Comparison of ENCODE assay signal across 8 mouse cellular contexts in the genomic region with DNA sequence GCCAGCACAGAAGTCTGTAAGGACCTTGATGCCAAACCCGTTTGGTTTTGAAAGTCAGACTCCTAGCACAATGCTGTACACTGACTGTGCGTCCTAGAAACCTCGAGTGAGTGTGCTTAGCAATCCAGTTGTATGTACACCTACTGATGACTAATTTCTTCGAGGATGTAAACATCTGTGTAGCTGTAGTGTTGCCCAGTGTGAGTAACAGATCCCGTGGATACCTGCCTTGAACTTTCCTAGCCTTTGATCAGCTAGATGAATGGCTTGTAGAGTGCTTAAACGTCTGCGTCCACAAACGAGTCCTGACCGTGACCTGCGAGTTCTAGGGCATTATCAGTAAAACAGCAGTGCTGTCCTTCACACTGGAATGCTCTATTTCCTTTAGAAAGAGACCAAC. TPM values are rescaled to one million over a fixed set of nuclear protein-coding genes. Genes with fewer than 3 reads are reported as not detected.
A peak's percentile ranks its signal among the peaks of the same experiment; 100 is the strongest.
DNase-seq lines count a peak whose midpoint lies in the region; ATAC-seq and TF ChIP-seq lines count a peak whose summit lies in the region.

No protein-coding gene starts in this region.

- no peaks in the 10 kb centered on the region for H3K27me3 ChIP-seq in lung, embryonic 14.5 days (ENCODE audit: insufficient read depth, low read length)
- H3K27me3 ChIP-seq in embryonic facial prominence, embryonic 12.5 days: no peaks in the 10 kb centered on the region
- no peaks in the 10 kb centered on the region for H3K27me3 ChIP-seq in limb, embryonic 11.5 days (ENCODE audit: control insufficient read depth, insufficient read depth, low read length)
- no peaks in the 10 kb centered on the region for H3K27me3 ChIP-seq in small intestine, adult 2 months (ENCODE audit: control insufficient read depth, insufficient read depth, low read length)
- H3K27me3 ChIP-seq in thymus, adult 2 months (ENCODE audit: control insufficient read depth, insufficient read depth, low read length): no peaks in the 10 kb centered on the region

- H3K9me3 ChIP-seq in lung, embryonic 14.5 days (ENCODE audit: low read depth, low read length): no peaks in the 10 kb centered on the region
- H3K9me3 ChIP-seq in embryonic facial prominence, embryonic 12.5 days: no peaks in the 10 kb centered on the region
- no peaks in the 10 kb centered on the region for H3K9me3 ChIP-seq in limb, embryonic 11.5 days (ENCODE audit: control insufficient read depth, low read length)

- no peak for TF ChIP-seq CTCF in lung, embryonic 14.5 days (IDR thresholded peaks at IDR 0.05; ENCODE audit: low read depth)
- no peak for TF ChIP-seq CTCF in small intestine, adult 2 months (IDR thresholded peaks at IDR 0.05; ENCODE audit: extremely low read depth, insufficient read length, insufficient replicate concordance, low read depth, low read length)
- TF ChIP-seq CTCF in thymus, adult 2 months (IDR thresholded peaks at IDR 0.05; ENCODE audit: borderline replicate concordance, control insufficient read depth, extremely low read depth, insufficient read depth, low read length, poor library complexity): no peak

- H3K27ac ChIP-seq in lung, embryonic 14.5 days (ENCODE audit: low read depth): no peak overlapping the region
- no peak overlapping the region for H3K27ac ChIP-seq in embryonic facial prominence, embryonic 12.5 days
- H3K27ac ChIP-seq in limb, embryonic 11.5 days (replicated peaks; ENCODE audit: low read depth, low read length): no peak overlapping the region
- peak overlapping the region; percentile 45; the same call in 1 of the 2 replicates for H3K27ac ChIP-seq in small intestine, adult 2 months (ENCODE audit: insufficient read depth, low read depth, low read length)
- no peak overlapping the region for H3K27ac ChIP-seq in thymus, adult 2 months (ENCODE audit: control insufficient read depth, insufficient read depth, low read length)

- no peak for TF ChIP-seq POLR2A in small intestine, adult 2 months (IDR thresholded peaks at IDR 0.05; ENCODE audit: low read depth, low read length)
- TF ChIP-seq POLR2A in thymus, adult 2 months (IDR thresholded peaks at IDR 0.05; ENCODE audit: control insufficient read depth, extremely low read depth, insufficient read depth, low read length, poor library complexity): no peak

- H3K9ac ChIP-seq in lung, embryonic 14.5 days: peak overlapping the region; percentile 98
- H3K9ac ChIP-seq in embryonic facial prominence, embryonic 12.5 days: peak overlapping the region; percentile 100
- H3K9ac ChIP-seq in limb, embryonic 11.5 days (ENCODE audit: low read length): peak overlapping the region; percentile 97

- peak overlapping the region; percentile 97 for H3K4me3 ChIP-seq in lung, embryonic 14.5 days (ENCODE audit: low read depth, low read length)
- peak overlapping the region; percentile 99 for H3K4me3 ChIP-seq in embryonic facial prominence, embryonic 12.5 days
- peak overlapping the region; percentile 88 for H3K4me3 ChIP-seq in limb, embryonic 11.5 days (ENCODE audit: low read depth, low read length)
- no peak overlapping the region for H3K4me3 ChIP-seq in small intestine, adult 2 months (ENCODE audit: low read depth, low read length)
- H3K4me3 ChIP-seq in thymus, adult 2 months (ENCODE audit: control insufficient read depth, insufficient read depth, low read length): no peak overlapping the region; the same call in 1 of the 2 replicates

- DNase-seq in lung, embryonic 14.5 days: no peak
- no peak for DNase-seq in lung, postnatal 14 days
- DNase-seq in limb, embryonic 11.5 days (ENCODE audit: low spot score): no peak
- DNase-seq in thymus, postnatal 14 days: no peak
- no peak for DNase-seq in thymus, adult 2 months
- no peak for DNase-seq in MN1 (ENCODE audit: low spot score)

- 7% methylated on average over 10 of the region's 10 CpGs for WGBS in lung, embryonic 14.5 days
- WGBS in embryonic facial prominence, embryonic 12.5 days: 30% methylated on average over 10 of the region's 10 CpGs
- WGBS in limb, embryonic 11.5 days: 18% methylated on average over 10 of the region's 10 CpGs
- 7% methylated on average over 10 of the region's 10 CpGs for WGBS in small intestine, adult 2 months
- 27% methylated on average over 10 of the region's 10 CpGs for WGBS in thymus, adult 2 months

- peaks cover 8% of the 10 kb centered on the region for H3K36me3 ChIP-seq in lung, embryonic 14.5 days (ENCODE audit: insufficient read depth)
- peaks cover 8% of the 10 kb centered on the region; the same call in 1 of the 2 replicates for H3K36me3 ChIP-seq in embryonic facial prominence, embryonic 12.5 days
- peaks cover 4% of the 10 kb centered on the region; the same call in 1 of the 2 replicates for H3K36me3 ChIP-seq in limb, embryonic 11.5 days (ENCODE audit: control insufficient read depth, insufficient read depth, low read length)
- H3K36me3 ChIP-seq in small intestine, adult 2 months (ENCODE audit: control insufficient read depth, insufficient read depth, low read length): peaks cover 5% of the 10 kb centered on the region; the same call in 1 of the 2 replicates
- no peaks in the 10 kb centered on the region; the same call in 1 of the 2 replicates for H3K36me3 ChIP-seq in thymus, adult 2 months (ENCODE audit: control insufficient read depth, insufficient read depth, low read length)

- H3K4me2 ChIP-seq in lung, embryonic 14.5 days: peak overlapping the region; percentile 94
- peak overlapping the region; percentile 92 for H3K4me2 ChIP-seq in embryonic facial prominence, embryonic 12.5 days (replicated peaks)
- peak overlapping the region; percentile 86 for H3K4me2 ChIP-seq in limb, embryonic 11.5 days (ENCODE audit: low read depth, severe bottlenecking)

- ATAC-seq in lung, embryonic 14.5 days (ENCODE audit: insufficient read depth): no peak
- no peak for ATAC-seq in embryonic facial prominence, embryonic 12.5 days (ENCODE audit: insufficient number of reproducible peaks, insufficient read depth, low FRiP score, low TSS enrichment)
- ATAC-seq in limb, embryonic 11.5 days (ENCODE audit: insufficient number of reproducible peaks, low FRiP score, low TSS enrichment, low read depth): no peak

- H3K4me1 ChIP-seq in lung, embryonic 14.5 days (ENCODE audit: insufficient read depth): peaks cover 9% of the 10 kb centered on the region
- H3K4me1 ChIP-seq in embryonic facial prominence, embryonic 12.5 days: peaks cover 32% of the 10 kb centered on the region
- H3K4me1 ChIP-seq in limb, embryonic 11.5 days (ENCODE audit: control insufficient read depth, insufficient read depth, low read length): peaks cover 7% of the 10 kb centered on the region
- H3K4me1 ChIP-seq in small intestine, adult 2 months (ENCODE audit: control insufficient read depth, insufficient read depth, insufficient read length, low read length): peaks cover 18% of the 10 kb centered on the region; the same call in 1 of the 2 replicates
- peaks cover 24% of the 10 kb centered on the region for H3K4me1 ChIP-seq in thymus, adult 2 months (replicated peaks; ENCODE audit: control insufficient read depth, insufficient read depth, low read length)

RNA-seq across cellular contexts. Expression of a gene that starts 1.1 kb away (rescaled TPM):
- polyA plus RNA-seq in lung, embryonic 14.5 days (2014; fragmentation: Nextera tagmentation; extraction: Ambion mirVana): 17.3 and 18.1 TPM in 2 replicates
- 17.8 and 18.0 TPM in 2 replicates for polyA plus RNA-seq in embryonic facial prominence, embryonic 12.5 days (2016; fragmentation: Nextera tagmentation; extraction: Ambion mirVana)
- 22.7 and 24.4 TPM in 2 replicates for polyA plus RNA-seq in limb, embryonic 11.5 days (2014; fragmentation: Nextera tagmentation; extraction: Ambion mirVana)
- 3.4 and 8.1 TPM in 2 replicates for polyA plus RNA-seq in small intestine, adult 2 months (2012; rRNA removed)
- polyA plus RNA-seq in thymus, adult 2 months (2012; rRNA removed): 32.8 and 37.9 TPM in 2 replicates

RNA-seq across cellular contexts. Expression of a gene that starts 43.2 kb away (rescaled TPM):
- 46.0 and 46.3 TPM in 2 replicates for polyA plus RNA-seq in lung, embryonic 14.5 days (2014; fragmentation: Nextera tagmentation; extraction: Ambion mirVana)
- 54.3 and 59.8 TPM in 2 replicates for polyA plus RNA-seq in embryonic facial prominence, embryonic 12.5 days (2016; fragmentation: Nextera tagmentation; extraction: Ambion mirVana)
- polyA plus RNA-seq in limb, embryonic 11.5 days (2014; fragmentation: Nextera tagmentation; extraction: Ambion mirVana): 54.2 and 59.1 TPM in 2 replicates
- polyA plus RNA-seq in small intestine, adult 2 months (2012; rRNA removed): 10.0 and 17.1 TPM in 2 replicates
- 32.2 and 43.6 TPM in 2 replicates for polyA plus RNA-seq in thymus, adult 2 months (2012; rRNA removed)

RNA-seq across cellular contexts. Expression of a gene that starts 43.2 kb away (rescaled TPM):
- polyA plus RNA-seq in lung, embryonic 14.5 days (2014; fragmentation: Nextera tagmentation; extraction: Ambion mirVana): 20.7 and 21.1 TPM in 2 replicates
- polyA plus RNA-seq in embryonic facial prominence, embryonic 12.5 days (2016; fragmentation: Nextera tagmentation; extraction: Ambion mirVana): 22.8 and 23.5 TPM in 2 replicates
- 28.9 and 29.8 TPM in 2 replicates for polyA plus RNA-seq in limb, embryonic 11.5 days (2014; fragmentation: Nextera tagmentation; extraction: Ambion mirVana)
- 2.5 and 4.5 TPM in 2 replicates for polyA plus RNA-seq in small intestine, adult 2 months (2012; rRNA removed)
- 22.1 and 23.1 TPM in 2 replicates for polyA plus RNA-seq in thymus, adult 2 months (2012; rRNA removed)

Comparison
In these comparisons a context has a peak if more than half of its experiments do, and no peak if none do; other contexts are left out.
1. H3K4me3 ChIP-seq: peak in lung, embryonic 14.5 days (single experiment), embryonic facial prominence, embryonic 12.5 days (single experiment) and limb, embryonic 11.5 days (single experiment); none in small intestine, adult 2 months (single experiment) and thymus, adult 2 months (single experiment).
2. Peak in every context shown above with its lines, with median percentiles within 50 percentile points of each other: H3K4me2 ChIP-seq and H3K9ac ChIP-seq.